Mouse (Mus musculus) intestine, postnatal 0 days (tissue): Measurements from ENCODE around the gene Hoxc8. TPM values are rescaled to one million over a fixed set of nuclear protein-coding genes. Genes with fewer than 3 reads are reported as not detected.

Experiments
- ATAC-seq: fragments of 200-750 bp; cut with Nextera tagmentation; 2 replicates; pipeline ENCODE4 v1.8.0; 2017; ENCODE audit warnings: mild to moderate bottlenecking, moderate TSS enrichment, moderate library complexity
- H3K27ac ChIP-seq: fragments of 300-500 bp; sonication (generic); 2 replicates; pipeline ENCODE4 v1.5.1; 2014; ENCODE audit warnings: mild to moderate bottlenecking, low read depth, low read length, moderate library complexity
- H3K27me3 ChIP-seq: fragments of 300-500 bp; sonication (generic); replicated peaks from 2 replicates; pipeline ENCODE4 v1.6.1; 2014; ENCODE audit warnings: low read length, mixed read lengths; ENCODE audit not compliant: control insufficient read depth, insufficient read depth
- H3K36me3 ChIP-seq: fragments of 300-500 bp; sonication (generic); 2 replicates; pipeline ENCODE4 v1.6.1; 2014; ENCODE audit warnings: mild to moderate bottlenecking, moderate library complexity; ENCODE audit not compliant: control insufficient read depth, insufficient read depth
- H3K4me1 ChIP-seq: fragments of 300-500 bp; sonication (generic); replicated peaks from 2 replicates; pipeline ENCODE4 v1.6.1; 2014; ENCODE audit warnings: antibody characterized with exemption, low read length, mixed read lengths; ENCODE audit not compliant: control insufficient read depth, insufficient read depth
- H3K4me2 ChIP-seq: fragments of 300-500 bp; sonication (generic); replicated peaks from 2 replicates; pipeline ENCODE4 v1.6.1; 2014; ENCODE audit warnings: low read depth, mild to moderate bottlenecking, moderate library complexity
- H3K4me3 ChIP-seq: fragments of 300-500 bp; sonication (generic); 2 replicates; pipeline ENCODE4 v1.5.1; 2014; ENCODE audit warnings: low read depth, low read length
- H3K9ac ChIP-seq: fragments of 300-500 bp; sonication (generic); 2 replicates; pipeline ENCODE4 v1.6.1; 2014; ENCODE audit warnings: mild to moderate bottlenecking, low read depth, low read length
- H3K9me3 ChIP-seq: fragments of 300-500 bp; sonication (generic); 2 replicates; pipeline ENCODE4 v1.6.1; 2016; ENCODE audit warnings: mixed run types; ENCODE audit not compliant: control insufficient read depth
- CTCF ChIP-seq: sonication (generic); IDR thresholded peaks from 2 replicates; pipeline ENCODE4 v1.5.1; 2016; ENCODE audit warnings: low read depth, mild to moderate bottlenecking, control low read depth, antibody characterized with exemption, moderate library complexity
- WGBS: fragments of 180-500 bp; shearing (Covaris S2); extraction: QIAGEN DNeasy Blood & Tissue Kit; methylation state at CpG from one replicate; pipeline ENCODE4 v1.1.7; 2014; 5-methylcytosine and 5-hydroxymethylcytosine counted together
- polyA plus RNA-seq: library from polyadenylated mRNA; unstranded; fragments of >200 nt; fragmentation: Nextera tagmentation; extraction: Ambion mirVana; gene quantifications from 2 replicates; pipeline ENCODE4 v1.2.1, GENCODE M21; 2015

Hoxc8 gene
- polyA plus RNA-seq, 1 experiment from 2014 or later: 3.5 TPM

- Histone ChIP-seq H3K27ac (no peak overlapping the region), H3K4me2 (no peak overlapping the region), H3K36me3 (no peaks in the 10 kb centered on the region), H3K27me3 (peaks cover 99% of the 10 kb centered on the region), H3K4me1 (0 out of 2 replicates have a peak, but pooled peaks cover 3% of the 10 kb centered on the region), H3K9ac (no peak overlapping the region), H3K9me3 (no peaks in the 10 kb centered on the region), H3K4me3 (no peak overlapping the region)
- no peak for ATAC-seq
- 0% methylated on average over 1 of the region's 1 CpGs for WGBS
- no peak for TF ChIP-seq CTCF
Observed at GRCm38 (mm10) chr15:102979936-102980335, 10.5 kb upstream of the Hoxc8 start.

- TF ChIP-seq CTCF: no peak
- no peak overlapping the region for H3K27ac ChIP-seq
- no peaks in the 10 kb centered on the region for H3K9me3 ChIP-seq
- H3K27me3 ChIP-seq: peaks cover 99% of the 10 kb centered on the region
- 8% methylated on average over 11 of the region's 11 CpGs for WGBS
- no peak overlapping the region for H3K4me2 ChIP-seq
- H3K4me1 ChIP-seq: 0 out of 2 replicates have a peak, but pooled peaks cover 3% of the 10 kb centered on the region
- ATAC-seq: no peak
- no peak overlapping the region for H3K9ac ChIP-seq
- no peaks in the 10 kb centered on the region for H3K36me3 ChIP-seq
- H3K4me3 ChIP-seq: no peak overlapping the region
Observed at GRCm38 (mm10) chr15:102980352-102980751, 10.1 kb upstream of the Hoxc8 start.

GRCm38 (mm10) chr15:102980912-102981311 lies 9.5 kb upstream of the Hoxc8 start:
- WGBS: 3% methylated on average over 14 of the region's 14 CpGs
- H3K4me1 ChIP-seq: 0 out of 2 replicates have a peak, but pooled peaks cover 3% of the 10 kb centered on the region
- H3K27me3 ChIP-seq: peaks cover 99% of the 10 kb centered on the region
- no peak overlapping the region for H3K9ac ChIP-seq
- no peaks in the 10 kb centered on the region for H3K9me3 ChIP-seq
- no peak for TF ChIP-seq CTCF
- H3K4me3 ChIP-seq: peak overlapping the region; percentile 25
- H3K36me3 ChIP-seq: no peaks in the 10 kb centered on the region
- peak overlapping the region; percentile 52 for H3K4me2 ChIP-seq
- no peak for ATAC-seq
- no peak overlapping the region for H3K27ac ChIP-seq

- Histone ChIP-seq H3K27me3 (peaks cover 99% of the 10 kb centered on the region), H3K4me1 (0 out of 2 replicates have a peak, but pooled peaks cover 3% of the 10 kb centered on the region), H3K4me3 (peak overlapping the region; percentile 25), H3K9me3 (no peaks in the 10 kb centered on the region), H3K4me2 (peak overlapping the region; percentile 52), H3K9ac (peak overlapping the region; percentile 31; the same call in 1 of the 2 replicates), H3K27ac (no peak overlapping the region), H3K36me3 (no peaks in the 10 kb centered on the region)
- TF ChIP-seq CTCF: no peak
- ATAC-seq: no peak
- under 1% methylated on average over 88 of the region's 88 CpGs for WGBS
Observed at GRCm38 (mm10) chr15:102981379-102982288, 8.8 kb upstream of the Hoxc8 start.

GRCm38 (mm10) chr15:102983716-102984115 lies 6.7 kb upstream of the Hoxc8 start:
- no peak overlapping the region for H3K27ac ChIP-seq
- no peak overlapping the region for H3K4me3 ChIP-seq
- no peak overlapping the region for H3K4me2 ChIP-seq
- no peaks in the 10 kb centered on the region for H3K9me3 ChIP-seq
- TF ChIP-seq CTCF: no peak
- 6% methylated on average over 12 of the region's 12 CpGs for WGBS
- H3K36me3 ChIP-seq: no peaks in the 10 kb centered on the region
- H3K9ac ChIP-seq: no peak overlapping the region
- peaks cover 99% of the 10 kb centered on the region for H3K27me3 ChIP-seq
- H3K4me1 ChIP-seq: 0 out of 2 replicates have a peak, but pooled peaks cover 3% of the 10 kb centered on the region
- ATAC-seq: no peak

GRCm38 (mm10) chr15:102984521-102984920 lies 5.9 kb upstream of the Hoxc8 start:
- 7% methylated on average over 10 of the region's 10 CpGs for WGBS
- Histone ChIP-seq H3K4me2 (no peak overlapping the region), H3K4me1 (0 out of 2 replicates have a peak, but pooled peaks cover 3% of the 10 kb centered on the region), H3K36me3 (no peaks in the 10 kb centered on the region), H3K27ac (no peak overlapping the region), H3K4me3 (no peak overlapping the region), H3K27me3 (peaks cover 99% of the 10 kb centered on the region), H3K9me3 (no peaks in the 10 kb centered on the region), H3K9ac (no peak overlapping the region)
- no peak for ATAC-seq
- TF ChIP-seq CTCF: no peak
